ENCODE assay signal across 12 mouse cellular contexts in genomic region chrX:100815766-100816165, GRCm38 (mm10). TPM values are rescaled to one million over a fixed set of nuclear protein-coding genes. Genes with fewer than 3 reads are reported as not detected.
A peak's percentile ranks its signal among the peaks of the same experiment; 100 is the strongest.
DNase-seq lines count a peak whose midpoint lies in the region.
"Had no signal": no experiment of that assay in that cellular context is flagged by ENCODE, and none has a peak within 500 bp of the region (broad histone marks: within the 10 kb centered on the region; RNA-seq: fewer than 3 reads in every experiment).

No protein-coding gene starts in this region.

- DNase-seq in layer of hippocampus, adult 11-12 months (ENCODE audit: low spot score): peak; percentile 20
- DNase-seq in layer of hippocampus, postnatal 14 days (ENCODE audit: low spot score in 2 of 2): no peak
- DNase-seq in MN1 (ENCODE audit: low spot score): peak; percentile 41
- DNase-seq in adipocyte (ENCODE audit: low spot score): peak; percentile 18
- DNase-seq in cerebellum, adult 9-10 months: peak; percentile 86
- DNase-seq in testis, postnatal 10 days (ENCODE audit: low spot score): no peak
- no peak for DNase-seq in embryo, embryonic 10 days (ENCODE audit: low spot score)
- DNase-seq: gastrocnemius, postnatal 25 days; heart, postnatal 10 days; kidney, adult 8-10 months; kidney, postnatal 25 days; thymus, postnatal 36 days had no signal

RNA-seq across cellular contexts. Expression of gene Dlg3, which starts 48.2 kb away (rescaled TPM):
- 100 to 1,000 TPM; 138 to 153 TPM for total RNA-seq in layer of hippocampus, postnatal 14 days (2021)

Comparison
In these comparisons a context has a peak if more than half of its experiments do, and no peak if none do; other contexts are left out.
1. DNase-seq: peak in layer of hippocampus, adult 11-12 months (single experiment), MN1 (single experiment), adipocyte (single experiment) and cerebellum, adult 9-10 months (single experiment); none in layer of hippocampus, postnatal 14 days (0 of 2), testis, postnatal 10 days (single experiment) and embryo, embryonic 10 days (single experiment).